Mouse (Mus musculus): Measurements from ENCODE around the gene Sun5. TPM values are rescaled to one million over a fixed set of nuclear protein-coding genes. Genes with fewer than 3 reads are reported as not detected.
"Not testable (repeated sequence)": the region's sequence is repeated elsewhere in the genome, so short reads cannot be mapped to it uniquely, and the experiment has no call there.

The Sun5 gene
- polyA plus RNA-seq, 1 experiment from 2014 or later: not detected

GRCm38 (mm10) chr2:153853544-153853943, 17.3 kb downstream of the Sun5 start:
- no peak for ATAC-seq (ENCODE audit: insufficient number of reproducible peaks, insufficient read depth, low FRiP score, low TSS enrichment, low read depth)

GRCm38 (mm10) chr2:153851030-153851360, 19.9 kb downstream of the Sun5 start:
- no peaks in the 10 kb centered on the region for H3K4me1 ChIP-seq (replicated peaks)
- H3K9me3 ChIP-seq: no peaks in the 10 kb centered on the region
- no peak overlapping the region for H3K27ac ChIP-seq
- no peaks in the 10 kb centered on the region for H3K27me3 ChIP-seq
- 50% methylated on average over 4 of the region's 4 CpGs for WGBS
- H3K4me3 ChIP-seq (replicated peaks): no peak overlapping the region
- ATAC-seq (ENCODE audit: insufficient number of reproducible peaks, insufficient read depth, low FRiP score, low TSS enrichment, low read depth): no peak
- H3K4me2 ChIP-seq: no peak overlapping the region
- H3K36me3 ChIP-seq: no peaks in the 10 kb centered on the region
- no peak overlapping the region for H3K9ac ChIP-seq (replicated peaks)

More at GRCm38 (mm10) chr2:153853544-153853943, 17.3 kb downstream of the Sun5 start:
- no peak overlapping the region for H3K27ac ChIP-seq
- no peak overlapping the region for H3K4me2 ChIP-seq
- H3K36me3 ChIP-seq: no peaks in the 10 kb centered on the region
- H3K4me1 ChIP-seq (replicated peaks): no peaks in the 10 kb centered on the region
- H3K4me3 ChIP-seq (replicated peaks): no peak overlapping the region
- H3K27me3 ChIP-seq: peaks cover 3% of the 10 kb centered on the region; the same call in 1 of the 2 replicates
- H3K9me3 ChIP-seq: no peaks in the 10 kb centered on the region
- 24% methylated on average over 5 of the region's 5 CpGs for WGBS
- H3K9ac ChIP-seq (replicated peaks): no peak overlapping the region

GRCm38 (mm10) chr2:153850351-153851029, 20.4 kb downstream of the Sun5 start:
- no peak overlapping the region for H3K4me3 ChIP-seq (replicated peaks)
- H3K27ac ChIP-seq: no peak overlapping the region
- no peaks in the 10 kb centered on the region for H3K9me3 ChIP-seq
- H3K4me2 ChIP-seq: no peak overlapping the region
- no peak overlapping the region for H3K9ac ChIP-seq (replicated peaks)
- no peak for ATAC-seq (ENCODE audit: insufficient number of reproducible peaks, insufficient read depth, low FRiP score, low TSS enrichment, low read depth)
- H3K27me3 ChIP-seq: no peaks in the 10 kb centered on the region
- H3K4me1 ChIP-seq (replicated peaks): no peaks in the 10 kb centered on the region
- H3K36me3 ChIP-seq: no peaks in the 10 kb centered on the region
- WGBS: 86% methylated on average over 6 of the region's 6 CpGs

GRCm38 (mm10) chr2:153848389-153848788, 22.5 kb downstream of the Sun5 start:
- ATAC-seq (ENCODE audit: insufficient number of reproducible peaks, insufficient read depth, low FRiP score, low TSS enrichment, low read depth): no peak
- WGBS: 74% methylated on average over 3 of the region's 3 CpGs
- no peaks in the 10 kb centered on the region for H3K36me3 ChIP-seq
- no peaks in the 10 kb centered on the region for H3K27me3 ChIP-seq
- no peak overlapping the region for H3K9ac ChIP-seq (replicated peaks)
- H3K9me3 ChIP-seq: no peaks in the 10 kb centered on the region
- H3K4me1 ChIP-seq (replicated peaks): no peaks in the 10 kb centered on the region
- no peak overlapping the region for H3K27ac ChIP-seq
- H3K4me3 ChIP-seq (replicated peaks): no peak overlapping the region
- H3K4me2 ChIP-seq: no peak overlapping the region

- 85% methylated on average over 8 of the region's 8 CpGs for WGBS
- no peaks in the 10 kb centered on the region for H3K27me3 ChIP-seq
- H3K9ac ChIP-seq (replicated peaks): no peak overlapping the region
- H3K27ac ChIP-seq: no peak overlapping the region
- no peak for ATAC-seq (ENCODE audit: insufficient number of reproducible peaks, insufficient read depth, low FRiP score, low TSS enrichment, low read depth)
- no peaks in the 10 kb centered on the region for H3K9me3 ChIP-seq
- H3K4me1 ChIP-seq (replicated peaks): no peaks in the 10 kb centered on the region
- H3K36me3 ChIP-seq: no peaks in the 10 kb centered on the region
- no peak overlapping the region for H3K4me3 ChIP-seq (replicated peaks)
- no peak overlapping the region for H3K4me2 ChIP-seq
Measured at GRCm38 (mm10) chr2:153842854-153843253, 28.0 kb downstream of the Sun5 start.

GRCm38 (mm10) chr2:153833291-153833690, 37.6 kb downstream of the Sun5 start:
- no peaks in the 10 kb centered on the region for H3K27me3 ChIP-seq
- H3K36me3 ChIP-seq: no peaks in the 10 kb centered on the region
- H3K4me3 ChIP-seq (replicated peaks): no peak overlapping the region
- 91% methylated on average over 8 of the region's 8 CpGs for WGBS
- no peak overlapping the region for H3K27ac ChIP-seq
- ATAC-seq (ENCODE audit: insufficient number of reproducible peaks, insufficient read depth, low FRiP score, low TSS enrichment, low read depth): no peak
- H3K9ac ChIP-seq (replicated peaks): no peak overlapping the region
- no peak overlapping the region for H3K4me2 ChIP-seq
- H3K4me1 ChIP-seq (replicated peaks): no peaks in the 10 kb centered on the region
- H3K9me3 ChIP-seq: no peaks in the 10 kb centered on the region

- peaks cover 6% of the 10 kb centered on the region for H3K27me3 ChIP-seq
- no peaks in the 10 kb centered on the region for H3K9me3 ChIP-seq
- ATAC-seq (ENCODE audit: insufficient number of reproducible peaks, insufficient read depth, low FRiP score, low TSS enrichment, low read depth): no peak
- no peak overlapping the region for H3K4me2 ChIP-seq
- 84% methylated on average over 7 of the region's 7 CpGs for WGBS
- no peaks in the 10 kb centered on the region for H3K36me3 ChIP-seq
- no peak overlapping the region for H3K4me3 ChIP-seq (replicated peaks)
- no peaks in the 10 kb centered on the region for H3K4me1 ChIP-seq (replicated peaks)
- H3K27ac ChIP-seq: no peak overlapping the region
- no peak overlapping the region for H3K9ac ChIP-seq (replicated peaks)
Measured at GRCm38 (mm10) chr2:153828704-153829103, 42.2 kb downstream of the Sun5 start.

GRCm38 (mm10) chr2:153827171-153827830, 43.6 kb downstream of the Sun5 start:
- Histone ChIP-seq H3K4me3 (replicated peaks) (no peak overlapping the region), H3K27me3 (peaks cover 6% of the 10 kb centered on the region), H3K9ac (replicated peaks) (no peak overlapping the region), H3K36me3 (no peaks in the 10 kb centered on the region), H3K27ac (no peak overlapping the region), H3K9me3 (no peaks in the 10 kb centered on the region), H3K4me1 (replicated peaks) (no peaks in the 10 kb centered on the region), H3K4me2 (no peak overlapping the region)
- no peak for ATAC-seq (ENCODE audit: insufficient number of reproducible peaks, insufficient read depth, low FRiP score, low TSS enrichment, low read depth)
- 82% methylated on average over 8 of the region's 8 CpGs for WGBS

- not testable (repeated sequence) for H3K9me3 ChIP-seq; H3K36me3 ChIP-seq; H3K4me1 ChIP-seq (replicated peaks); H3K27ac ChIP-seq; H3K4me2 ChIP-seq; ATAC-seq (ENCODE audit: insufficient number of reproducible peaks, insufficient read depth, low FRiP score, low TSS enrichment, low read depth); H3K9ac ChIP-seq (replicated peaks); H3K4me3 ChIP-seq (replicated peaks); H3K27me3 ChIP-seq
- 67% methylated on average over 32 of the region's 32 CpGs for WGBS
Measured at GRCm38 (mm10) chr2:153825900-153826299, 45.0 kb downstream of the Sun5 start.

GRCm38 (mm10) chr2:153824593-153824992, 46.3 kb downstream of the Sun5 start:
- no peak overlapping the region for H3K9ac ChIP-seq (replicated peaks)
- 84% methylated on average over 6 of the region's 6 CpGs for WGBS
- ATAC-seq (ENCODE audit: insufficient number of reproducible peaks, insufficient read depth, low FRiP score, low TSS enrichment, low read depth): no peak

GRCm38 (mm10) chr2:153822005-153822543, 48.8 kb downstream of the Sun5 start:
- Histone ChIP-seq H3K27ac (no peak overlapping the region), H3K4me2 (no peak overlapping the region), H3K4me3 (replicated peaks) (no peak overlapping the region), H3K9me3 (no peaks in the 10 kb centered on the region), H3K27me3 (0 out of 2 replicates have a peak, but pooled peaks cover under 1% of the 10 kb centered on the region), H3K36me3 (no peaks in the 10 kb centered on the region), H3K4me1 (replicated peaks) (no peaks in the 10 kb centered on the region), H3K9ac (replicated peaks) (no peak overlapping the region)
- no peak for ATAC-seq (ENCODE audit: insufficient number of reproducible peaks, insufficient read depth, low FRiP score, low TSS enrichment, low read depth)
- WGBS: 89% methylated on average over 2 of the region's 2 CpGs

More at GRCm38 (mm10) chr2:153824593-153824992, 46.3 kb downstream of the Sun5 start:
- Histone ChIP-seq H3K4me3 (replicated peaks) (no peak overlapping the region), H3K36me3 (no peaks in the 10 kb centered on the region), H3K4me1 (replicated peaks) (no peaks in the 10 kb centered on the region), H3K27ac (no peak overlapping the region), H3K27me3 (peaks cover 6% of the 10 kb centered on the region), H3K9me3 (no peaks in the 10 kb centered on the region), H3K4me2 (no peak overlapping the region)

Measured in limb, embryonic 12.5 days (tissue).